Mouse (Mus musculus) gastrocnemius, postnatal 25 days (tissue): ENCODE data around the gene Vmn1r130. TPM values are rescaled to one million over a fixed set of nuclear protein-coding genes. Genes with fewer than 3 reads are reported as not detected.
"Not testable (repeated sequence)": the region's sequence is repeated elsewhere in the genome, so short reads cannot be mapped to it uniquely, and the experiment has no call there.

Source experiments
- DNase-seq: peaks from one replicate; pipeline ENCODE4 v3.0.0; 2022
- long read RNA-seq, 2 experiments: library from polyadenylated mRNA; stranded (forward); transcript quantifications; one replicate each; pipeline ENCODE4 v2.0.0; 2021
- total RNA-seq, 2 experiments: library from RNA; stranded (reverse); gene quantifications; 1 replicate in 1 of 2; 2 replicates in 1 of 2; pipeline ENCODE4 v1.2.3; 2021

Vmn1r130 gene
- not detected for total RNA-seq
- long read RNA-seq, experiment 1: 0 reads
- long read RNA-seq, experiment 2: 0 reads

- DNase-seq: not testable (repeated sequence)
Measured at GRCm38 (mm10) chr7:21511480-21511879, at the start of gene Vmn1r130. TSS of gene Vmn1r130 (plus strand) at chr7:21511780.

- DNase-seq: not testable (repeated sequence)
Measured at GRCm38 (mm10) chr7:21545990-21546389, 34.4 kb downstream of the Vmn1r130 start, which contains the start of gene Vmn1r131. TSS of gene Vmn1r131 (minus strand) at chr7:21546090.

Other genes with a start within 250 kb of the Vmn1r130 start
- not detected for gene Vmn1r125, start 239.6 kb upstream of the Vmn1r130 start, total RNA-seq
- not detected for gene Vmn1r126, start 210.3 kb upstream of the Vmn1r130 start, total RNA-seq
- not detected for gene Vmn1r127, start 191.9 kb upstream of the Vmn1r130 start, total RNA-seq
- not detected for gene Vmn1r128, start 162.4 kb upstream of the Vmn1r130 start, total RNA-seq
- not detected for gene Vmn1r129, start 150.5 kb upstream of the Vmn1r130 start, total RNA-seq
- gene Gm6882, start 79.0 kb upstream of the Vmn1r130 start, total RNA-seq: not detected
- gene Vmn1r131, start 34.3 kb downstream of the Vmn1r130 start, total RNA-seq: not detected
- not detected for gene Vmn1r132, start 102.3 kb downstream of the Vmn1r130 start, total RNA-seq
- gene Gm4175, start 249.7 kb downstream of the Vmn1r130 start, total RNA-seq: not detected